Mouse (Mus musculus) common myeloid progenitor, adult 5-6 weeks (primary cell): ENCODE measurements around the gene Icam2. TPM values are rescaled to one million over a fixed set of nuclear protein-coding genes. Genes with fewer than 3 reads are reported as not detected.
"Not testable (repeated sequence)": the region's sequence is repeated elsewhere in the genome, so short reads cannot be mapped to it uniquely, and the experiment has no call there.

Experiments used
- ATAC-seq: replicated peaks from 2 replicates; pipeline ENCODE4 v1.8.0; 2016; ENCODE audit warnings: low read depth, mild to moderate bottlenecking, moderate TSS enrichment, inconsistent platforms; ENCODE audit not compliant: poor library complexity, severe bottlenecking
- total RNA-seq: library from RNA; stranded (forward); fragments of 200-1000, 187-1606 nt; gene quantifications from 2 replicates; pipeline ENCODE4 v1.2.3, GENCODE M21; 2017

Gene Icam2
- total RNA-seq = 54.6 and 70.8 TPM in 2 replicates

DNA sequence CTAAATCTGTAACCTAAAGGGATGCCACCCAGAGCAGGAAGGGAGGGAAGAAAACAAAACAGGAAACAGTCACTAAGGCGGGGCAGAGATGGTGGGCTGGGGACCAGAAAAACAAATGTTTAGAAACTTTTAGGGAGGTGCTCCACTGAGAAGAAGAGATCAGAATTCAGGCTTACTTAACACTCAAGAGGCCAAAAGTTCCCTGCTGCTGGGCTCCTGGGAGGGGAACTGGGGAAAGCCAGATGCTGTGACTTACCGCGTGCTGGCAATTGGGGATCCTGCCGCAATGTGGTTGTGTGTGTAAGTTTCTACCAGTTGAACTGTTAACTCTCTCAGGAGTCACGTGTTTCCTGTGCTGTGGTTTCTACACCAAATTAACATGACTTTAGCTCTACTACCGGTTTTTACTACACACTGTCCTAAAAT lies at the start of gene Icam2:
Icam2 (minus strand) TSS at position 285 of the 426 bp plus-strand sequence.
- ATAC-seq = peak; percentile 70

DNA sequence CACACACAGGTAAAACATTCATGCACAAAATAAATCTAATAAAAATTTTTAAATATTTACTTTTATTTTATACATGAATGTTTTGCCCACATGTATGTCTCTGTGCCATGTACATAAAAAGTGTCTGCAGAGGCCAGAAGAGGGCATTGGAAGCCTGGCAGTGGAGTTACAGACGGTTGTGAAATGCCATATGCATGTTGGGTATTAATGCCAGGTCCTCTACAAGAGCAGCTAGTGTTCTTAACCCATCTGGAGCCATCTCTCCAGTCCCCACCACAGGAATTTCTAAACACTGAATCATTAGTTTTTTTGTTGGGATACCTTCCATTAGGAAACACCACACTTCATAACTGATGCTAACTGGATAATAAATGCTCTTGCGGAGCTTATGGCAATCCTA lies 49.7 kb upstream of the Icam2 start:
- ATAC-seq = no peak

DNA sequence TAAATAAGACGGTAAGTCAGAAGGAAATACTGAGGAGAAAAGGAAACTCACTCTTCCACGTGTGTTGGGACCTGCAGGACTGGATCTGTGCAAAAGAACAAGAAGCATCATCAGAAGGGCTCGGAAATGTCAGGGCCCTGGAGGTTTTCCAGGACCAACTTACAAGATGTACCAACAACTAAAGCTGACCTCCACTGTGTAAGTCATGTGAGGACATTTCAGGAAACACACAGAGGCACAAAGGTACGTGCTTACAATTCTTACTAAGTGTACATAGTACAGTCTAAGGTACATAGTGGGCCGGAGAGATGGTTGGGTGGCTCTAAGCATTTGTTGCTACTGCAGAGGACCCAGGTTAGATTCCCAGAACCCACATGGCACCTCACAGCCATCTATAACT lies 49.2 kb upstream of the Icam2 start:
- ATAC-seq = no peak

DNA sequence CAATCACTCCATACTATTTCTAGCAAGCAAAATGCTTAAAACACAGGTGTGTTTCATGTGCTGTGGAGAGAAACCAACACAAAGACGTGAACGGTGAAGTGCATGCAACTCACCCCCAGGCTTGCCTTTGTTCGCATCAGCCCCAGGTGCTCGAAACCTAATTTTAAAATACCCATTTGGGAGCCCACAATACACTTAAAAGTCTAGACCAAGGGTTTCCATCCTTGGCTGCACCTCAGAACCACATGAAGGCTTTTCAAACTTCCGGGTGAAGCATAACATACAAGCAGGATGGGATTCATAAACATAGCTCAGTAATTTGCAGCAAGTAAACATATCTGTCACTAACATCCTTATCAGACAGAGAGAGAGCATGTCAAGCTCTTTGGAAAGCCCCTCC lies 42.5 kb upstream of the Icam2 start:
- ATAC-seq = no peak

DNA sequence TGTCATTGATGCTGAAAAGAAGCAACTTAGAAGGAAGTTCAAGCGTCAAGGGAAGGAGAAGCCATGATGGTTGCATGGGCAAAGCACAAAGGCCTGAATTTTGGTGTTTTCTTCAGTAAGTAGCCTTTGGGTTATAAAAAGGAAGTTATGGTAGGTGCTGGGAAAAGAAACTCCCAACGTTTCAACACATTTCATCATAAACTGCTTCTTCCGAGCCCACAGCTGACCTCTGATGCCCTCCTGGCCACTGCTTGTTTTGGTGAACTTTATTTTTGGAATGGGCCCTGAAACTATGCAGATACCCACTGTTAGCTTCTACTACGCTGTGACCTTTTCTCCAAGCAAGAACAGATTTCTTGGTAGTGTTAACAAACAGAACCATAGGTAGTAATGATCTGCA lies 41.8 kb upstream of the Icam2 start:
- peak; percentile 28; the same call in 1 of the 2 replicates for ATAC-seq

DNA sequence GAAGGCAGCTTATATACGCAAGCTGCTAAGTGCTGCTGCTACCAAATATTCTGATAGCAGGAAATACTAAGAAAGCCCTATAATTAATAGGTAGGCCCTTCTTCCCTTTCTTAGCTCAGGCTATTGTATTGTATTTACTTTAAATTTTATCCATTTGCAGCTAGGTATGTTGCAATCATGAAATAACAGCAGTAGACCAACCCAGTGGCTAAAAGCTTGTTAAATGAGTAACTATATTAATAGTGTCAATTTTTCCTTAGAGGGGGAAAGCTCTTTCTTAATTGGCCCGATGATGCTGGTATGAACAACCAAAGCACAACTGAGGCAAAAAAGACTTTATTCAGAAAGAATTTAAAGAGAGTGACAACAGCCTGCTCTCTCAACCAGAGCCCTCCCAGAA lies 40.7 kb upstream of the Icam2 start:
- ATAC-seq = no peak

DNA sequence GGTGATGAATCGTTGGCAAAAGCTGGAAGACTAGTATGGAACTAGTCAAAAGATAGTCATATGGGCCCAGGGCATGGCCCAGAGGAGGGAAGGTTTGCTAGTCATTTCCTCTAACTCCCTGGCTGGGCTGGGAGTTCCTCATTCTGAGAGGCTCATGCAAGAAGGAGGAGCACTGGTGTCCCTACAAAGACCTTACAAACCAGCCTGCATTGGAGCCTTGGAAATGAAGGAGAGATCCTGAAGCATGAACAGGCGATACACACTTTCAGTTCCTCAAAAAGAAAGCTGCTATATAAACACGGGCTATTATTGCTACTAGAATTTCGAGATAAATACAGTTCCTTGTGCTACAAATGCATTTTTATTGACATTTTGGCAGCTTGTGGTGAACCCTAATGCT lies 40.2 kb upstream of the Icam2 start:
- ATAC-seq = peak; percentile 95

DNA sequence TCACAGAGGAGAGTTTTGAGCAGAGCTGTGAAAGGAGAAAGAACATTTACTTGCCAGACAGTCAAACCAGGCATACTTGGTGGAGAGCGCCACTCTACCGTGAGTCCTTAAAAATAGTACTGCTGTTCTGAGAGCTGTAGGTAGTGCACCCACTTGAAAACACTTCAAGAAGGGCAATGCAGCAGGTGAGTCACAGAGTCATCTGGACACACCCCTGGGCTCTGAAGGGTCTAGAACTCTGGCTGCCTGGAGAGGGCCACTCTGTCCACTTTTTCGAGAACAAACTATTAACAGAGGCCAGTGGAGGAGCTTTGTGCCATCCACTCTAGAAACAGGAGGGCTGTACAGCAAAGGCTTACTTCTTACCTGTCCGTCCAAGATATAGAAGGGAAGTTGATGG lies 38.6 kb upstream of the Icam2 start:
- ATAC-seq = no peak

DNA sequence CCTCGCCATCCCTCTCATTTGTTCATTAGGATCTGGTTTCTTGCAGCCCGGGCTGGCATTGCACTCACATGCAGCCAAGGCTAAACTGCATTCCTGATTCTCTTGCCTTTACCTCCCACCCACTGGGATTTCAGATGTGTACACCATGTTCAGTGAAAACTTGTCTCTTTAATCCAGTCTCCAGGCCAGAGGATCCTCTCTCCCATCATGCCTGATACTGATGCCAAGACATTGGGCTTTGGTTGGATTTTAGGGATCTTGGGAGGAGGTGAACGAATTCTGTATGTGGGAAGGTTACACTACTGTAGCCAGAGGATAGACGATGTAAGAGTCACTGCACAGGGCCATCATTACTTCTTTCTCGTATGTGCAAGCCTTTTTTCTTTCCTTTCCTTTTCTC lies 37.3 kb upstream of the Icam2 start:
- ATAC-seq = no peak

DNA sequence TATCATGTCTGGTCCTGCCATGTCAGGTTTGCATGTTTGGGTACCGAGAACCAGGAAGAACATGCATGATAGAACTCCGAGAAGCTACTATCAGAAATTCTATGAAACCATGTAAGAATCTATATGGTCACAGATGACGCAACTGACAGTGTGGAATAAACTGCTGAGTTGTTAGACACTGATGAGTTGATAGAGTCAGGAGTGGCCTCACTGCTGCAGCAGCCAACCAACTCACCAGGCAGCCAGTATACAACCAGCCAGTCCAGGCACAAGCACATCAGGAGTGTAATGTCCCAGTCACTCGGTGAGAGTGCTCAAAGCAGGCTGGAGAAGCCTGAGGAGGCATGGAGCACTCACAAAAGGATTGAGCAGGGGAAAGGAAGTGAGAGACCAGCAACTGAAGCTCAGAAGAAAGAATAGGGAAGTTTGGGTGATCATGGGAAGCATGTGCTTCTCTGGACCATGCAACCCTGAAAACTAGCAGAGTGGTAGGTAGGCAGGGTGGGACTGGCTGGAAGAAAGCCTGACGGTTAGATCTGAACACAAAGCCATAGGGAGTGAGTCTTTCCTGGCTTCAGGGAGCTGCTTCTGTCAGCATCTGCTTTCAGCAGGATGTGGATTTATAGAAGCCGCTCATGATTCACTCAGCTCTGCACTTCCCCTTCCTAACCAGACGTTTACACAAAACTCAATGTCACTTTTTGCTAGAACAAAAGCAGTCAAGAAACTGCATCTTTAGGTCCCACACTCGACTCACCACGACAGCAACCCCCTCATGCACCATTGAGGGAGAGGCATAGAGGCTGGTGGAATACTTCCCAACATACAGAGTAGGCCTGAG lies 31.6 kb upstream of the Icam2 start:
- peak; percentile 55 for ATAC-seq

DNA sequence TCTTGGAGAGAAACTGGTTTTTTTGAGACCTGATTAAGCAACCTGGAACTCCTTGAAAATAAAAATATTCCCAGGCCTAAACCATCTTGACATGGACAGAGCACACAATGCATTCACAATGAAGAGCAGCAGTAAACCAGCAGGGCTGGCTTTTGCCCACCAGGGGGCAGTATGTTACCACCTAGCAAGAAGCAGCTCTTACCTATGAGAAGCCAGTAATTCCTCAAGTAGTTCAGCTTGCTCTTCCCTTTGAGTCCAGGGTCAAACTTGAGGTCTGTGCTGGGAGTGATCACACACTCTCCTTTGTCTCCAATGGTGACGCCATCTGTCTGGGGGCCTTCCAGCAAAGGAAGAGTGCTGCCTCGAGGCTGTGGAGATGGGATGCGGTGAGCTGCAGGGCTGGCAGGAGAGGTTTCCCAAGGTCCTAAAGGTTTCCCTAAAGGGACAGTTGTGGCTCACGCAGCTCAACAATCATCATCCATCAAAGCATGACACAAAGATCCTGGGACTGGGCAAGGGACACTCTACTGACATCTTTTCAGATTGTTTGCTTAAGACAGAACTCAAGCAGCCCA lies 30.8 kb upstream of the Icam2 start:
- peak; percentile 77; the same call in 1 of the 2 replicates for ATAC-seq

DNA sequence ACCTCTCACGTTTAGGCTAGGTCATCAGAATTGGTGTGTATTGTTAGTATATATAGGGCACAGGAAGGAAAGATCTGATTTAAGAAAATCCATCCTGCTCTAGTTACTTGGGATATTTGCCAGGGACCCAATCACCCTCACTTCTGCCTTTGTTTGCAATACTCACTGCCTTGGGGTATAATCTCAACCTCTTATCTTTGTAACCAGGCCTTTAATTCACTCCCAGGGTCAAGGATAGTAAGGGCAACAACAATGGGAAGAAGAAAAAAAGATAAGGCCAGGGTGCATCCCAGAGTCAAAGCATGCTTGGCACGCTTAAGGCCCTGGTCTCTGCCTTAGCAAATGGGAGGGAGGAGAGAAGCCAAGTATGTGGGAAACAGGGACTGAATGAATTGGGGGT lies 30.0 kb upstream of the Icam2 start:
- ATAC-seq = no peak

DNA sequence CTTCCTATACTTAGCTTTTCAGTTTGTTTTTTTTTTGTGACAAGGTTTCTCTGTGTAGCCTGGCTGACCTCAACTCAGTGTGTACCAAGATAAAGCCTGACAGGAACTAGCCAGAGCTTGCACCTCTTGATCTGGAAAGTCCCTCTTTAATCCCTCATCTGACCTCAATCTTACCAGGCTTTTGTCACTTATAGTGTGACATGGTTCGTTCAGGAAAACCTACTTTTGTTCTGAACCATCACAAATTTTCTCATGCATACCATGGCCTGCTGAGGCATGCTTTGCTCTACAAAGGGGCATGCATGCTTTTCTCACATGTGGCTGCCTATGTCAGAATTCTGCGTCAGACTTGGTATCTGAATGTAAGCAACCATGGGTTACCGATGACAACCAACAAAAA lies 28.5 kb upstream of the Icam2 start:
- ATAC-seq = no peak

DNA sequence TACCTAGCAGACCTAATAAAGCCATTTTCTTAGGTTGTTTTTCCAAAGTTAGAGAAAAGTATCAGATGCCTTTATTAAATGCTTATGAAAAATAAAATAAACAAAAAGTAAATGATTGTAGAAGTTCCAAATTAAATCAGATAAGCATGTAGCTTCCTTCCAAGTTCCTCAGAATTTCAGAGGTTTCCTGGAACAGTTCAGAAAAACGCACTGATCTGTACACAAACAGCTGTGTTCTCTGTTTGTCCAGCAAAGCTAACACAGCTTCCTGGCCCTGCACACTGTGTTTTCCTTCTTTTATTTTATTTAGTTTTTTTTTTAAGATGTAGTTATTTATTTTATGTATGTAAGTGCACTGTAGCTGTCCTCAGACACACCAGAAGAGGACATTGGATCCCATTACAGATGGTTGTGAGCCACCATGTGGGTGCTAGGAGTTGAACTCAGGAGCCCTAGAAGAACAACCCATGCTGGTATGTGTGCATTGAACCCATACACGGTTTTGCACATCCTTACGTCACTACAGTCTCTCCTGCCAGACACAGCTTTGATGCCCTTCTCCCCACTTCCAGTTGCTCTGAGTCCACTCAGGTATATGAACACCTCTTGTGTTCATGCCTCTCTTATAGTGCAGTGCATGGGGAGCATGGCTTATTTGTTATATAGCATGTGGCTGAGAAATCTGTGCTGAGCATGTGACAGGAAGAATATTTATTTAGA lies 24.9 kb upstream of the Icam2 start:
- ATAC-seq = no peak

DNA sequence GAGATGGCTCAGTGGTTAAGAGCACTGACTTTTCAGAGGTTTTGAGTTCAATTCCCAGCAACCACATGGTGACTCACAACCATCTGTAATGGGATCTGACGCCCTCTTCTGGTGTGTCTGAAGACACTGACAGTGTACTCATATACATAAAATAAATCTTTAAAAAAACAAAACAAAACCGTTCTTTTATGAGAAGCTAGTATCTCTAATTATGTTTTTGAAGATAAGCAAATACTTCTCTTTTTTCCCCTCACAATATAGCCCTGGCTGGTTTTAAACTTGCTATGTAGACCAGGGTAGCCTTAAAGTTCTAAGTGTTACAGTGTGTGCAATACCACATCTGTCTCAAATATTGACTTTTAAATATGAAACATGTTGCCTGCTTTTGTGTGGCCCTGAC lies 23.3 kb upstream of the Icam2 start:
- ATAC-seq = no peak

DNA sequence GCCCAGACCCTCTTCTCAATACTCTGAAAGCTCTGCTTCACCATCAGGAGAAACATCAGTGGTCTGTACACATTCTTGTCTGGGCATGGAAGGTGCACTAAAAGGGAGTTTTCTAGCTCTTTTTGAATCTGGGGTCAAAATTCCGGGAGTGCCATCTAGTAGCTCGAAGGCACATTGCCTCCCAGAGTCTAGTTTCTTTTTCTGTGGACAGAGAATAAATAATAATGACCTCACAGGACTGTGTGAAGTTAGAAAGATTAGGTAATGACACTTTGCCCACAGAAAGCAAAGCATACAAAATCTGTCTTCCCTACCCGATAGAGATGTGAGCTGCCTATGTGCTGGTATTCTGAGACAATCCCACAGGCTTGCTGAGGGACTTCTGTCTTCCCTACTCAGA lies 22.6 kb upstream of the Icam2 start:
- ATAC-seq = no peak

DNA sequence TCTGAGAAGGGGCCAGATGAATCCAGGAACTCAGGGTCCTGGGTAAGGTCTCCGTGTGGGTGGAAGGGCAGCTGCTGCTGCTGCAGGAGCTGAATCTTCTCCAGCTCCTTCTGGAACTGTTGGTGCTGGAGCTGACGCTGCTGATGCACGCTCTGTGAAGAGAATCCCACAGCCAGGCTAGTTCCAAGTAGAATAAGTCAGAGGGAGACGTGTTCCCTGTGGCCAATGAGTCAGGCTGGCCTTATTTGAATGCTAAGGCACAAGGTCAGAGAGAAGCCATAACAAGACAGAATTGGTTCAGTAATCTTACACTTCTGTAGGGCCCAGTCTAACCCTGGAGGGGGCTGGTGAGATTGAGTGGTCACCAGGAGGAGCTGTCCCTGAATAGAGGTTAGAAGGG lies 22.1 kb upstream of the Icam2 start:
- no peak for ATAC-seq

DNA sequence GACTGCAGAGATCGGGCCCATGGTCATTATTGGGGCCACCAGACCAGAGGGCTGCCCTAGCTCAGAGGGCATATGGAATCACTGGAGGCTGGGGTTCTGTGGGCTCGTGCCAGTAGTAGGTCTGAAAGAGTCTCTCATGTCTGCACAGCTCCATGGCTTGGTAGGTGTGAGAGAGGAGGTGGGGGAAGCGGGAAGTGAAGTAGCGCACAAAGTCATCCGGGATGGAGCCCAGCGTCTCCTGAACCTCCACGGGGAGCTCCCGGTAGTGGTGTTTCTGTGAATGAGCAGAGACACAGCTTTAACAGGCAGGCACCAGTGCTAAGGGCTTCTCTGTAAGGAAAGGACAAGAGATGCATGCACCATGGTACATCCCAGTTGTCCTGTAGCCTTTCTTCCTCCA lies 10.6 kb upstream of the Icam2 start:
- ATAC-seq = no peak

DNA sequence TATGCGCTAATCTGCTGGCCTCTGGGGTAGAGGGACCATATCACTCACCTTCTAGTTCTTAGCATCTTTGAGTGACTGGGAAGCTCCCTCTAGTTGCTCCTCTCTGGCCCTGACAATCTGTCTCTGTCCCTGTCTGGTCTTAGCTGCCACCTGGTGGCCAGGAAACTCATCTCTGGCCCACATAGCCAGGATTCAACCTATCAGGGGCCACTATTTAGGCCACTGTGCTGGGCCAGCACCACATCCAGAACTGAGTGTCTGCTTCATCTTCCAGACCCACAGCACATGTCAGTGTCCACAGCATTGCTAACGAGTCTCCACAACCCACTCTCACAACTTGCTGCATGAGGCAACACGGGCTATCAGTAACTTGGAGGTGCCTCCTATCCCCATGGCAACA lies 9.8 kb upstream of the Icam2 start:
- no peak; the same call in 1 of the 2 replicates for ATAC-seq

DNA sequence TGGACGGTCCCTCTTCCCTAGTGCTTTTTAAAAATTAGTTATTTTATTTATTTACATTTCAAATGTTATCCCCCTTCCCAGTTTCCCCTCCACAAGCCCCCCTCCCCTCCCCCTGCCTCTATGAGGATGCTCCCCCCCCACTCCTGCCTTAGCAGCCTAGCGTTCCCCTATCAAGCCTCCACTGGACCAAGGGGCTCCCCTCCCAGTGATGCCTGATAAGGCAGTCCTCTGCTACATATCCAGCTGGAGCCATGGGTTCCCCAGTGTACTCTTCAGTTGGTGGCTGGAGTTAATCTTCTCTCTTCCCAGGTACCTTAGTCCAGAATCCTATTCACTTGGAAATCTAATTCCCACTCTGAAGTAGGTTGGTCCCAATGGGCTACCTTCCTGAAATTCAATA lies 6.2 kb upstream of the Icam2 start:
- not testable (repeated sequence) for ATAC-seq

DNA sequence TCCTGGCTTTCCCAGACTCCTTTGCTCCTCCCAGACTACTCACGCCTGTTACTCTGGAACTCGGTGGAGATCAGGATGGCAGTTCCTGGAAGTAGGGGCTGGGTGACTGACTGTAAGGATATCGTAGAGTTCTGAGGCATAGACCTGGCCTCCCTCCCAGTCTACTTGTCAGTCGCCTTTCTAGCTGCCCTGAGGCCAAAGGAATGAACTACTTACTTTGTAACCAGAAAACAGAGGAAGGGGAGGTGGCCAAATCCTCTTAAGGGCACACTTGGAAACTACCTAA lies 5.4 kb upstream of the Icam2 start:
- ATAC-seq = no peak
